In the genomic region with DNA sequence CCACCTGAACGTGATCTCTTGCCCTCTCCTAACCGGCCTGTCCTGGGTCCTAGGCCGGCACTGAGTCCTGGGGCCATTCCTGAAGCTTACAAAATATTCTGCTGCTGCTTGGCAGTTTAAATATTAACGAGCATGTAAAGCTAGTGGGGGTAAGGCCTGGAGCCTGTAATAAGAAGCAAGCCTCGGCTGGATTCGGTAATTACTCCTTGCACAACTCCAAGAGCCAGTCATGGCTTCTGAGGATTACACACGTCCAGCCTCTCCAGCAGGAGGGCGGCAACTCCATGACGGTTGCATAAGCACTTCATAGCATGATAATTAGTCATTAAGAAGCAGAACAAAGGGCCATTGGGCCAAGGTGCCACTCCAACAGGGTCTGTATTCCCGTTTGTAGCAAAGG, we compare ENCODE assay signal across 11 mouse cellular contexts. TPM values are rescaled to one million over a fixed set of nuclear protein-coding genes. Genes with fewer than 3 reads are reported as not detected.
DNase-seq lines count a peak whose midpoint lies in the region; ATAC-seq and TF ChIP-seq lines count a peak whose summit lies in the region.
"Had no signal": no experiment of that assay in that cellular context is flagged by ENCODE, and none has a peak within 500 bp of the region (broad histone marks: within the 10 kb centered on the region; RNA-seq: fewer than 3 reads in every experiment).

No protein-coding gene starts in this region.

- H3K4me3 ChIP-seq in liver, embryonic 16.5 days (ENCODE audit: low read depth, low read length), result no peak overlapping the region
- no peak overlapping the region for H3K4me3 ChIP-seq in liver, embryonic 12.5 days
- no peak overlapping the region for H3K4me3 ChIP-seq in intestine, postnatal 0 days (ENCODE audit: low read depth, low read length)
- no peak overlapping the region for H3K4me3 ChIP-seq in limb, embryonic 13.5 days
- H3K4me3 ChIP-seq in stomach, embryonic 16.5 days (replicated peaks; ENCODE audit: low read length), result peak overlapping the region; percentile 14; the same call in 1 of the 2 replicates
- H3K4me3 ChIP-seq: heart, embryonic 13.5 days; layer of hippocampus, adult 2 months had no signal

- peak; percentile 30 for TF ChIP-seq CTCF in intestine, postnatal 0 days (IDR thresholded peaks at IDR 0.05; ENCODE audit: low read depth)

- H3K9me3 ChIP-seq in liver, embryonic 16.5 days (replicated peaks; ENCODE audit: control insufficient read depth, low read length), result no peaks in the 10 kb centered on the region
- no peaks in the 10 kb centered on the region for H3K9me3 ChIP-seq in liver, embryonic 12.5 days (replicated peaks)
- no peaks in the 10 kb centered on the region for H3K9me3 ChIP-seq in intestine, postnatal 0 days (ENCODE audit: control insufficient read depth)
- no peaks in the 10 kb centered on the region for H3K9me3 ChIP-seq in limb, embryonic 13.5 days
- no peaks in the 10 kb centered on the region for H3K9me3 ChIP-seq in stomach, embryonic 16.5 days (replicated peaks; ENCODE audit: control insufficient read depth, low read length)
- H3K9me3 ChIP-seq: heart, embryonic 13.5 days had no signal

- 53% methylated on average over 10 of the region's 10 CpGs for WGBS in liver, embryonic 16.5 days (ENCODE audit: insufficient replicate concordance)
- WGBS in liver, embryonic 12.5 days (ENCODE audit: insufficient replicate concordance), result 61% methylated on average over 10 of the region's 10 CpGs
- WGBS in intestine, postnatal 0 days, result 31% methylated on average over 10 of the region's 10 CpGs
- WGBS in limb, embryonic 13.5 days, result 18% methylated on average over 10 of the region's 10 CpGs
- WGBS in stomach, embryonic 16.5 days, result 49% methylated on average over 10 of the region's 10 CpGs

- ATAC-seq in liver, embryonic 16.5 days (ENCODE audit: low read depth), result peak; percentile 82
- ATAC-seq in liver, embryonic 12.5 days, result no peak
- peak; percentile 94 for ATAC-seq in intestine, postnatal 0 days
- ATAC-seq in limb, embryonic 13.5 days (ENCODE audit: low FRiP score, low read depth), result 0 out of 2 replicates have a peak, but pooled peaks have one; percentile 32
- peak; percentile 91 for ATAC-seq in stomach, embryonic 16.5 days (ENCODE audit: insufficient read depth, low FRiP score)
- no peak for ATAC-seq in frontal cortex, adult (ENCODE audit: low TSS enrichment)

- no peak overlapping the region for H3K27ac ChIP-seq in liver, embryonic 16.5 days (ENCODE audit: low read length)
- H3K27ac ChIP-seq in liver, embryonic 12.5 days, result no peak overlapping the region
- H3K27ac ChIP-seq in intestine, postnatal 0 days (ENCODE audit: low read depth, low read length), result no peak overlapping the region
- H3K27ac ChIP-seq in limb, embryonic 13.5 days, result no peak overlapping the region
- peak overlapping the region; percentile 78 for H3K27ac ChIP-seq in stomach, embryonic 16.5 days (ENCODE audit: low read length)
- H3K27ac ChIP-seq: heart, embryonic 13.5 days; layer of hippocampus, adult 2 months had no signal

- H3K4me2 ChIP-seq in liver, embryonic 16.5 days (ENCODE audit: low read depth, low read length), result no peak overlapping the region
- H3K4me2 ChIP-seq in liver, embryonic 12.5 days, result no peak overlapping the region
- H3K4me2 ChIP-seq in intestine, postnatal 0 days (replicated peaks; ENCODE audit: low read depth), result peak overlapping the region; percentile 37
- peak overlapping the region; percentile 19 for H3K4me2 ChIP-seq in limb, embryonic 13.5 days (replicated peaks)
- H3K4me2 ChIP-seq in stomach, embryonic 16.5 days (ENCODE audit: low read depth, low read length), result peak overlapping the region; percentile 23; the same call in 1 of the 2 replicates
- H3K4me2 ChIP-seq: heart, embryonic 13.5 days had no signal

- H3K27me3 ChIP-seq in liver, embryonic 16.5 days (ENCODE audit: control insufficient read depth, insufficient read depth, low read depth, low read length), result no peaks in the 10 kb centered on the region
- H3K27me3 ChIP-seq in liver, embryonic 12.5 days (replicated peaks), result no peaks in the 10 kb centered on the region
- H3K27me3 ChIP-seq in intestine, postnatal 0 days (replicated peaks; ENCODE audit: control insufficient read depth, insufficient read depth, low read length), result no peaks in the 10 kb centered on the region
- H3K27me3 ChIP-seq in limb, embryonic 13.5 days, result peaks cover 36% of the 10 kb centered on the region
- H3K27me3 ChIP-seq in stomach, embryonic 16.5 days (ENCODE audit: control insufficient read depth, insufficient read depth, low read length), result no peaks in the 10 kb centered on the region

- no peak overlapping the region for H3K9ac ChIP-seq in liver, embryonic 16.5 days (ENCODE audit: low read depth, low read length)
- no peak overlapping the region for H3K9ac ChIP-seq in liver, embryonic 12.5 days
- H3K9ac ChIP-seq in intestine, postnatal 0 days (ENCODE audit: low read depth, low read length), result no peak overlapping the region
- H3K9ac ChIP-seq in limb, embryonic 13.5 days, result no peak overlapping the region
- H3K9ac ChIP-seq in stomach, embryonic 16.5 days (ENCODE audit: low read length), result 0 out of 2 replicates have a peak overlapping the region, but pooled peaks have one; percentile 4
- H3K9ac ChIP-seq: heart, embryonic 13.5 days had no signal

- peaks cover 3% of the 10 kb centered on the region for H3K4me1 ChIP-seq in liver, embryonic 16.5 days (ENCODE audit: control insufficient read depth, low read depth, low read length)
- no peaks in the 10 kb centered on the region for H3K4me1 ChIP-seq in liver, embryonic 12.5 days
- no peaks in the 10 kb centered on the region for H3K4me1 ChIP-seq in intestine, postnatal 0 days (replicated peaks; ENCODE audit: control insufficient read depth, insufficient read depth, low read length)
- peaks cover 23% of the 10 kb centered on the region for H3K4me1 ChIP-seq in limb, embryonic 13.5 days
- H3K4me1 ChIP-seq in stomach, embryonic 16.5 days (ENCODE audit: control insufficient read depth, insufficient read depth, low read length), result no peaks in the 10 kb centered on the region

- no peaks in the 10 kb centered on the region for H3K36me3 ChIP-seq in liver, embryonic 16.5 days (ENCODE audit: control insufficient read depth, insufficient read depth)
- no peaks in the 10 kb centered on the region for H3K36me3 ChIP-seq in liver, embryonic 12.5 days
- H3K36me3 ChIP-seq in intestine, postnatal 0 days (ENCODE audit: control insufficient read depth, insufficient read depth), result no peaks in the 10 kb centered on the region
- H3K36me3 ChIP-seq in limb, embryonic 13.5 days, result no peaks in the 10 kb centered on the region
- H3K36me3 ChIP-seq in stomach, embryonic 16.5 days (ENCODE audit: control insufficient read depth, insufficient read depth, low read length), result no peaks in the 10 kb centered on the region
- H3K36me3 ChIP-seq: heart, embryonic 13.5 days had no signal

- DNase-seq in adrenal gland, postnatal 36 days, result no peak
- DNase-seq in frontal cortex, postnatal 14 days (ENCODE audit: low spot score in 2 of 2), result no peak

RNA-seq across cellular contexts. Expression of gene A530084C06Rik, which starts 19.3 kb away (rescaled TPM):
- not detected in 2 replicates for polyA plus RNA-seq in liver, embryonic 16.5 days (2015; fragmentation: Nextera tagmentation; extraction: Ambion mirVana)
- polyA plus RNA-seq in liver, embryonic 12.5 days (2016; fragmentation: Nextera tagmentation; extraction: Ambion mirVana), result not detected in 2 replicates
- not detected in 2 replicates for polyA plus RNA-seq in intestine, postnatal 0 days (2015; fragmentation: Nextera tagmentation; extraction: Ambion mirVana)
- not detected in 2 replicates for polyA plus RNA-seq in limb, embryonic 13.5 days (2015; fragmentation: Nextera tagmentation; extraction: Ambion mirVana)
- polyA plus RNA-seq in stomach, embryonic 16.5 days (2015; fragmentation: Nextera tagmentation; extraction: Ambion mirVana), result not detected in 2 replicates
- total RNA-seq in adrenal gland, postnatal 36 days (2021), result not detected
- polyA plus RNA-seq: embryonic facial prominence, embryonic 11.5 days; heart, embryonic 13.5 days had no signal

RNA-seq across cellular contexts. Expression of gene Foxq1, which starts 22.5 kb away (rescaled TPM):
- 0.68 and 0.98 TPM in 2 replicates for polyA plus RNA-seq in liver, embryonic 16.5 days (2015; fragmentation: Nextera tagmentation; extraction: Ambion mirVana)
- polyA plus RNA-seq in liver, embryonic 12.5 days (2016; fragmentation: Nextera tagmentation; extraction: Ambion mirVana), result 0.07 and 0.10 TPM in 2 replicates
- 8.5 and 9.6 TPM in 2 replicates for polyA plus RNA-seq in intestine, postnatal 0 days (2015; fragmentation: Nextera tagmentation; extraction: Ambion mirVana)
- 0.56 and 0.87 TPM in 2 replicates for polyA plus RNA-seq in limb, embryonic 13.5 days (2015; fragmentation: Nextera tagmentation; extraction: Ambion mirVana)
- 8.9 and 9.6 TPM in 2 replicates for polyA plus RNA-seq in stomach, embryonic 16.5 days (2015; fragmentation: Nextera tagmentation; extraction: Ambion mirVana)
- total RNA-seq in adrenal gland, postnatal 36 days (2021), result under 1 TPM; 0.10 to 0.26 TPM

RNA-seq across cellular contexts. Expression of gene Foxf2, which starts 47.2 kb away (rescaled TPM):
- 0.06 TPM in 1 of 2 replicates, not detected in the other for polyA plus RNA-seq in liver, embryonic 16.5 days (2015; fragmentation: Nextera tagmentation; extraction: Ambion mirVana)
- polyA plus RNA-seq in liver, embryonic 12.5 days (2016; fragmentation: Nextera tagmentation; extraction: Ambion mirVana), result 0.28 and 0.45 TPM in 2 replicates
- 9.3 and 10.6 TPM in 2 replicates for polyA plus RNA-seq in intestine, postnatal 0 days (2015; fragmentation: Nextera tagmentation; extraction: Ambion mirVana)
- 2.7 and 3.0 TPM in 2 replicates for polyA plus RNA-seq in limb, embryonic 13.5 days (2015; fragmentation: Nextera tagmentation; extraction: Ambion mirVana)
- 11.9 and 12.2 TPM in 2 replicates for polyA plus RNA-seq in stomach, embryonic 16.5 days (2015; fragmentation: Nextera tagmentation; extraction: Ambion mirVana)
- total RNA-seq in adrenal gland, postnatal 36 days (2021), result not detected

Comparison
In these comparisons a context has a peak if more than half of its experiments do, and no peak if none do; other contexts are left out.
1. ATAC-seq: peak in liver, embryonic 16.5 days (single experiment), intestine, postnatal 0 days (single experiment), limb, embryonic 13.5 days (single experiment) and stomach, embryonic 16.5 days (single experiment); none in liver, embryonic 12.5 days (single experiment) and frontal cortex, adult (single experiment).
2. H3K4me2 ChIP-seq: peak in intestine, postnatal 0 days (single experiment), limb, embryonic 13.5 days (single experiment) and stomach, embryonic 16.5 days (single experiment); none in liver, embryonic 16.5 days (single experiment) and liver, embryonic 12.5 days (single experiment).